Mouse (Mus musculus): ENCODE measurements around the gene Snx6. TPM values are rescaled to one million over a fixed set of nuclear protein-coding genes. Genes with fewer than 3 reads are reported as not detected.
A peak's percentile ranks its signal among the peaks of the same experiment; 100 is the strongest.
"Not testable (repeated sequence)": the region's sequence is repeated elsewhere in the genome, so short reads cannot be mapped to it uniquely, and the experiment has no call there.

The Snx6 gene
- polyA plus RNA-seq, 1 experiment = 8.5 TPM

GRCm38 (mm10) chr12:54834925-54835447 is 39.5 kb upstream of the Snx6 start:
- H3K27ac ChIP-seq (ENCODE audit: control insufficient read depth, insufficient read depth, low read depth, low read length) = no peak overlapping the region
- TF ChIP-seq POLR2A (IDR thresholded peaks at IDR 0.05; ENCODE audit: control insufficient read depth, low read depth, low read length) = no peak
- TF ChIP-seq CTCF (IDR thresholded peaks at IDR 0.05; ENCODE audit: control insufficient read depth, insufficient read depth, insufficient replicate concordance, low read depth, low read length) = no peak
- H3K4me1 ChIP-seq (ENCODE audit: control insufficient read depth, insufficient read depth, low read length) = peaks cover 2% of the 10 kb centered on the region; the same call in 1 of the 2 replicates
- peak overlapping the region; percentile 26 for H3K4me3 ChIP-seq (ENCODE audit: control insufficient read depth, low read depth, low read length)
- no peaks in the 10 kb centered on the region for H3K36me3 ChIP-seq (ENCODE audit: control insufficient read depth, insufficient read depth, low read length)
- no peaks in the 10 kb centered on the region for H3K27me3 ChIP-seq (ENCODE audit: control insufficient read depth, insufficient read depth, low read length)

GRCm38 (mm10) chr12:54833856-54834399 is 38.4 kb upstream of the Snx6 start:
- Histone ChIP-seq H3K27me3 (ENCODE audit: control insufficient read depth, insufficient read depth, low read length) (no peaks in the 10 kb centered on the region), H3K36me3 (ENCODE audit: control insufficient read depth, insufficient read depth, low read length) (no peaks in the 10 kb centered on the region), H3K27ac (ENCODE audit: control insufficient read depth, insufficient read depth, low read depth, low read length) (no peak overlapping the region), H3K4me3 (ENCODE audit: control insufficient read depth, low read depth, low read length) (peak overlapping the region; percentile 46), H3K4me1 (ENCODE audit: control insufficient read depth, insufficient read depth, low read length) (peaks cover 2% of the 10 kb centered on the region; the same call in 1 of the 2 replicates)
- TF ChIP-seq CTCF (IDR thresholded peaks at IDR 0.05; ENCODE audit: control insufficient read depth, insufficient read depth, insufficient replicate concordance, low read depth, low read length) (no peak), POLR2A (IDR thresholded peaks at IDR 0.05; ENCODE audit: control insufficient read depth, low read depth, low read length) (no peak)

- H3K27me3 ChIP-seq (ENCODE audit: control insufficient read depth, insufficient read depth, low read length); H3K4me3 ChIP-seq (ENCODE audit: control insufficient read depth, low read depth, low read length); H3K27ac ChIP-seq (ENCODE audit: control insufficient read depth, insufficient read depth, low read depth, low read length); H3K36me3 ChIP-seq (ENCODE audit: control insufficient read depth, insufficient read depth, low read length); H3K4me1 ChIP-seq (ENCODE audit: control insufficient read depth, insufficient read depth, low read length): not testable (repeated sequence)
Measured at GRCm38 (mm10) chr12:54831927-54832326, 36.4 kb upstream of the Snx6 start.

GRCm38 (mm10) chr12:54830574-54830973 is 35.1 kb upstream of the Snx6 start:
- H3K4me3 ChIP-seq (ENCODE audit: control insufficient read depth, low read depth, low read length) = no peak overlapping the region

GRCm38 (mm10) chr12:54829876-54830275 is 34.4 kb upstream of the Snx6 start:
- H3K4me1 ChIP-seq (ENCODE audit: control insufficient read depth, insufficient read depth, low read length) = peaks cover 2% of the 10 kb centered on the region; the same call in 1 of the 2 replicates
- H3K27ac ChIP-seq (ENCODE audit: control insufficient read depth, insufficient read depth, low read depth, low read length) = no peak overlapping the region
- H3K36me3 ChIP-seq (ENCODE audit: control insufficient read depth, insufficient read depth, low read length) = no peaks in the 10 kb centered on the region
- H3K4me3 ChIP-seq (ENCODE audit: control insufficient read depth, low read depth, low read length) = no peak overlapping the region
- TF ChIP-seq POLR2A (IDR thresholded peaks at IDR 0.05; ENCODE audit: control insufficient read depth, low read depth, low read length) = no peak
- no peak for TF ChIP-seq CTCF (IDR thresholded peaks at IDR 0.05; ENCODE audit: control insufficient read depth, insufficient read depth, insufficient replicate concordance, low read depth, low read length)
- H3K27me3 ChIP-seq (ENCODE audit: control insufficient read depth, insufficient read depth, low read length) = no peaks in the 10 kb centered on the region

More at GRCm38 (mm10) chr12:54830574-54830973, 35.1 kb upstream of the Snx6 start:
- no peaks in the 10 kb centered on the region for H3K27me3 ChIP-seq (ENCODE audit: control insufficient read depth, insufficient read depth, low read length)
- TF ChIP-seq POLR2A (IDR thresholded peaks at IDR 0.05; ENCODE audit: control insufficient read depth, low read depth, low read length) (no peak), CTCF (IDR thresholded peaks at IDR 0.05; ENCODE audit: control insufficient read depth, insufficient read depth, insufficient replicate concordance, low read depth, low read length) (peak; percentile 78; the same call in 1 of the 2 replicates)
- no peak overlapping the region for H3K27ac ChIP-seq (ENCODE audit: control insufficient read depth, insufficient read depth, low read depth, low read length)
- no peaks in the 10 kb centered on the region for H3K36me3 ChIP-seq (ENCODE audit: control insufficient read depth, insufficient read depth, low read length)
- H3K4me1 ChIP-seq (ENCODE audit: control insufficient read depth, insufficient read depth, low read length) = peaks cover 2% of the 10 kb centered on the region; the same call in 1 of the 2 replicates

GRCm38 (mm10) chr12:54828043-54828442 is 32.5 kb upstream of the Snx6 start:
- TF ChIP-seq POLR2A (IDR thresholded peaks at IDR 0.05; ENCODE audit: control insufficient read depth, low read depth, low read length) (no peak), CTCF (IDR thresholded peaks at IDR 0.05; ENCODE audit: control insufficient read depth, insufficient read depth, insufficient replicate concordance, low read depth, low read length) (no peak)
- H3K4me1 ChIP-seq (ENCODE audit: control insufficient read depth, insufficient read depth, low read length) = no peaks in the 10 kb centered on the region
- no peak overlapping the region for H3K4me3 ChIP-seq (ENCODE audit: control insufficient read depth, low read depth, low read length)
- no peaks in the 10 kb centered on the region for H3K36me3 ChIP-seq (ENCODE audit: control insufficient read depth, insufficient read depth, low read length)
- no peak overlapping the region for H3K27ac ChIP-seq (ENCODE audit: control insufficient read depth, insufficient read depth, low read depth, low read length)
- no peaks in the 10 kb centered on the region for H3K27me3 ChIP-seq (ENCODE audit: control insufficient read depth, insufficient read depth, low read length)

- H3K36me3 ChIP-seq (ENCODE audit: control insufficient read depth, insufficient read depth, low read length) = no peaks in the 10 kb centered on the region
- H3K4me1 ChIP-seq (ENCODE audit: control insufficient read depth, insufficient read depth, low read length) = no peaks in the 10 kb centered on the region
- H3K27ac ChIP-seq (ENCODE audit: control insufficient read depth, insufficient read depth, low read depth, low read length) = no peak overlapping the region
- TF ChIP-seq CTCF (IDR thresholded peaks at IDR 0.05; ENCODE audit: control insufficient read depth, insufficient read depth, insufficient replicate concordance, low read depth, low read length) (no peak), POLR2A (IDR thresholded peaks at IDR 0.05; ENCODE audit: control insufficient read depth, low read depth, low read length) (no peak)
- H3K27me3 ChIP-seq (ENCODE audit: control insufficient read depth, insufficient read depth, low read length) = no peaks in the 10 kb centered on the region
- no peak overlapping the region for H3K4me3 ChIP-seq (ENCODE audit: control insufficient read depth, low read depth, low read length)
Measured at GRCm38 (mm10) chr12:54825202-54825601, 29.7 kb upstream of the Snx6 start.
